In genomic region chr16:34694477-34694876, GRCm38 (mm10) we compare ENCODE assay signal across 43 mouse cellular contexts. TPM values are rescaled to one million over a fixed set of nuclear protein-coding genes. Genes with fewer than 3 reads are reported as not detected.
"Had no signal": no experiment of that assay in that cellular context is flagged by ENCODE, and none has a peak within 500 bp of the region (broad histone marks: within the 10 kb centered on the region; RNA-seq: fewer than 3 reads in every experiment).

No protein-coding gene starts in this region.

- H3K9me3 ChIP-seq: limb, embryonic 10.5 days; limb, embryonic 12.5 days; limb, embryonic 13.5 days; limb, embryonic 15.5 days; liver, embryonic 12.5 days; liver, embryonic 13.5 days; liver, embryonic 15.5 days; lung, embryonic 15.5 days; megakaryocyte, embryonic 14.5 days; midbrain, embryonic 10.5 days; midbrain, embryonic 12.5 days; midbrain, embryonic 13.5 days; midbrain, embryonic 15.5 days; neural tube, embryonic 12.5 days; neural tube, embryonic 13.5 days had no signal

- H3K9ac ChIP-seq: limb, embryonic 12.5 days; limb, embryonic 13.5 days; limb, embryonic 15.5 days; liver, embryonic 12.5 days; liver, embryonic 13.5 days; liver, embryonic 14.5 days; liver, embryonic 15.5 days; liver, postnatal 0 days; lung, embryonic 14.5 days; lung, embryonic 15.5 days; midbrain, embryonic 12.5 days; midbrain, embryonic 13.5 days; midbrain, embryonic 15.5 days; neural tube, embryonic 12.5 days; neural tube, embryonic 13.5 days had no signal

- ATAC-seq: liver, embryonic 12.5 days; liver, postnatal 0 days; lung, postnatal 0 days; midbrain, embryonic 13.5 days; midbrain, embryonic 15.5 days; midbrain, embryonic 16.5 days had no signal

- H3K36me3 ChIP-seq: midbrain, embryonic 15.5 days had no signal

- DNase-seq: left cerebral cortex, postnatal 4 days; liver; liver, embryonic 13.5 days; liver, postnatal 0 days; lung, adult 18-20 months; lung, adult 2 months; lung, embryonic 14.5 days; lung, postnatal 10 days; lung, postnatal 14 days; lung, postnatal 36 days; lung, postnatal 4 days; midbrain, embryonic 14.5 days had no signal

- H3K4me3 ChIP-seq: limb, embryonic 10.5 days; limb, embryonic 12.5 days; limb, embryonic 13.5 days; limb, embryonic 15.5 days; liver, embryonic 12.5 days; liver, embryonic 13.5 days; liver, embryonic 15.5 days; lung, embryonic 15.5 days; megakaryocyte, embryonic 14.5 days; midbrain, embryonic 10.5 days; midbrain, embryonic 12.5 days; midbrain, embryonic 13.5 days; midbrain, embryonic 15.5 days; myocyte; neural tube, embryonic 12.5 days; neural tube, embryonic 13.5 days had no signal

- H3K27ac ChIP-seq: limb, embryonic 10.5 days; limb, embryonic 12.5 days; limb, embryonic 13.5 days; limb, embryonic 15.5 days; liver, embryonic 12.5 days; liver, embryonic 13.5 days; liver, embryonic 14.5 days; liver, embryonic 15.5 days; lung, embryonic 15.5 days; macrophage; midbrain, embryonic 10.5 days; midbrain, embryonic 12.5 days; midbrain, embryonic 13.5 days; midbrain, embryonic 15.5 days; neural tube, embryonic 12.5 days; neural tube, embryonic 13.5 days had no signal

- H3K27me3 ChIP-seq: limb, embryonic 12.5 days; limb, embryonic 13.5 days; limb, embryonic 15.5 days; liver, embryonic 12.5 days; liver, embryonic 13.5 days; liver, embryonic 15.5 days; lung, embryonic 15.5 days; megakaryocyte, embryonic 14.5 days; midbrain, embryonic 12.5 days; midbrain, embryonic 13.5 days; midbrain, embryonic 15.5 days; neural tube, embryonic 12.5 days; neural tube, embryonic 13.5 days had no signal

RNA-seq across cellular contexts. Expression of gene Ropn1, which starts 44.8 kb away (rescaled TPM):
- total RNA-seq: left cerebral cortex, postnatal 4 days; liver, adult 2 months; megakaryocyte progenitor cell, adult 5-6 weeks; megakaryocyte, adult 5-6 weeks; midbrain, postnatal 0 days; monocyte, adult 5-6 weeks had no signal
- polyA plus RNA-seq: limb, embryonic 10.5 days; limb, embryonic 11.5 days; limb, embryonic 13.5 days; limb, embryonic 14.5 days; limb, embryonic 15.5 days; liver, adult 2 months; liver, embryonic 11.5 days; liver, embryonic 12.5 days; liver, embryonic 13.5 days; liver, embryonic 14.5 days; liver, embryonic 15.5 days; liver, embryonic 16.5 days; liver, postnatal 0 days; lung, adult 2 months; lung, embryonic 14.5 days; lung, embryonic 15.5 days; lung, embryonic 16.5 days; lung, postnatal 0 days; macrophage; midbrain, embryonic 10.5 days; midbrain, embryonic 11.5 days; midbrain, embryonic 12.5 days; midbrain, embryonic 13.5 days; midbrain, embryonic 14.5 days; midbrain, embryonic 15.5 days; midbrain, embryonic 16.5 days; midbrain, postnatal 0 days; myocyte; neural tube, embryonic 11.5 days; neural tube, embryonic 12.5 days; neural tube, embryonic 13.5 days had no signal
